Mouse (Mus musculus) kidney, embryonic 14.5 days (tissue): Measurements from ENCODE around the gene Rhoh. TPM values are rescaled to one million over a fixed set of nuclear protein-coding genes. Genes with fewer than 3 reads are reported as not detected.

Experiments used
- ATAC-seq: fragments of 200-750 bp; cut with Nextera tagmentation; 2 replicates; pipeline ENCODE4 v1.8.0; 2017; ENCODE audit warnings: moderate number of reproducible peaks, mild to moderate bottlenecking, moderate TSS enrichment, moderate library complexity; ENCODE audit not compliant: low FRiP score, low TSS enrichment
- H3K27ac ChIP-seq: fragments of 300-500 bp; sonication (generic); 2 replicates; pipeline ENCODE4 v1.5.1; 2014; ENCODE audit warnings: low read depth, mild to moderate bottlenecking, low read length, moderate library complexity, mixed read lengths
- H3K27me3 ChIP-seq: fragments of 300-500 bp; sonication (generic); 2 replicates; pipeline ENCODE4 v1.6.1; 2014; ENCODE audit warnings: mild to moderate bottlenecking, low read length; ENCODE audit not compliant: control insufficient read depth, insufficient read depth
- H3K36me3 ChIP-seq: fragments of 300-500 bp; sonication (generic); 2 replicates; pipeline ENCODE4 v1.6.1; 2014; ENCODE audit warnings: low read length, mixed read lengths; ENCODE audit not compliant: control insufficient read depth, insufficient read depth
- H3K4me1 ChIP-seq: fragments of 300-500 bp; sonication (generic); 2 replicates; pipeline ENCODE4 v1.6.1; 2014; ENCODE audit warnings: low read length, mixed read lengths; ENCODE audit not compliant: control insufficient read depth, insufficient read depth
- H3K4me2 ChIP-seq: fragments of 300-500 bp; sonication (generic); replicated peaks from 2 replicates; pipeline ENCODE4 v1.6.1; 2014; ENCODE audit warnings: low read depth, mild to moderate bottlenecking, low read length
- H3K4me3 ChIP-seq: fragments of 300-500 bp; sonication (generic); 2 replicates; pipeline ENCODE4 v1.5.1; 2014; ENCODE audit warnings: mild to moderate bottlenecking, low read length
- H3K9ac ChIP-seq: fragments of 300-500 bp; sonication (generic); 2 replicates; pipeline ENCODE4 v1.6.1; 2014; ENCODE audit warnings: low read depth, mild to moderate bottlenecking, low read length, moderate library complexity
- H3K9me3 ChIP-seq: fragments of 300-500 bp; sonication (generic); 2 replicates; pipeline ENCODE4 v1.6.1; 2016; ENCODE audit warnings: low read length; ENCODE audit not compliant: control insufficient read depth
- WGBS: fragments of 180-500 bp; shearing (Covaris S2); extraction: QIAGEN DNeasy Blood & Tissue Kit; methylation state at CpG from one replicate; pipeline ENCODE4 v1.1.7; 2014; 5-methylcytosine and 5-hydroxymethylcytosine counted together
- polyA plus RNA-seq: library from polyadenylated mRNA; unstranded; fragments of >200 nt; fragmentation: Nextera tagmentation; extraction: Ambion mirVana; gene quantifications from 2 replicates; pipeline ENCODE4 v1.2.1, GENCODE M21; 2014

Gene Rhoh
- polyA plus RNA-seq, 1 experiment from 2014 or later, result 0.57 TPM

GRCm38 (mm10) chr5:65919326-65919725 lies 58.3 kb downstream of the Rhoh start:
- H3K4me2 ChIP-seq, result no peak overlapping the region
- no peaks in the 10 kb centered on the region for H3K27me3 ChIP-seq
- H3K9me3 ChIP-seq, result no peaks in the 10 kb centered on the region
- 83% methylated on average over 12 of the region's 12 CpGs for WGBS
- no peak overlapping the region for H3K4me3 ChIP-seq
- H3K9ac ChIP-seq, result no peak overlapping the region
- no peaks in the 10 kb centered on the region for H3K36me3 ChIP-seq
- ATAC-seq, result no peak
- H3K4me1 ChIP-seq, result no peaks in the 10 kb centered on the region
- no peak overlapping the region for H3K27ac ChIP-seq

GRCm38 (mm10) chr5:65919904-65920303 lies 58.9 kb downstream of the Rhoh start:
- WGBS, result 97% methylated on average over 3 of the region's 3 CpGs
- H3K9me3 ChIP-seq, result no peaks in the 10 kb centered on the region
- no peaks in the 10 kb centered on the region for H3K4me1 ChIP-seq
- H3K27ac ChIP-seq, result no peak overlapping the region
- no peaks in the 10 kb centered on the region for H3K27me3 ChIP-seq
- no peak overlapping the region for H3K4me2 ChIP-seq
- no peak overlapping the region for H3K9ac ChIP-seq
- no peaks in the 10 kb centered on the region for H3K36me3 ChIP-seq
- ATAC-seq, result no peak
- no peak overlapping the region for H3K4me3 ChIP-seq

- Histone ChIP-seq H3K9me3 (no peaks in the 10 kb centered on the region), H3K4me1 (no peaks in the 10 kb centered on the region), H3K9ac (no peak overlapping the region), H3K4me2 (no peak overlapping the region), H3K36me3 (no peaks in the 10 kb centered on the region), H3K27ac (no peak overlapping the region), H3K4me3 (no peak overlapping the region), H3K27me3 (no peaks in the 10 kb centered on the region)
- 81% methylated on average over 12 of the region's 12 CpGs for WGBS
- no peak for ATAC-seq
These were observed 59.9 kb downstream of the Rhoh start for GRCm38 (mm10) chr5:65920701-65921426.

- 72% methylated on average over 9 of the region's 9 CpGs for WGBS
- no peak overlapping the region for H3K27ac ChIP-seq
- no peak overlapping the region for H3K9ac ChIP-seq
- no peak overlapping the region for H3K4me3 ChIP-seq
- no peak for ATAC-seq
- H3K9me3 ChIP-seq, result no peaks in the 10 kb centered on the region
- no peaks in the 10 kb centered on the region for H3K4me1 ChIP-seq
- H3K36me3 ChIP-seq, result no peaks in the 10 kb centered on the region
- H3K27me3 ChIP-seq, result no peaks in the 10 kb centered on the region
- no peak overlapping the region for H3K4me2 ChIP-seq
These were observed 60.6 kb downstream of the Rhoh start for GRCm38 (mm10) chr5:65921477-65922138.

GRCm38 (mm10) chr5:65926666-65927065 lies 65.7 kb downstream of the Rhoh start:
- no peak for ATAC-seq
- Histone ChIP-seq H3K4me3 (no peak overlapping the region), H3K27me3 (no peaks in the 10 kb centered on the region), H3K27ac (no peak overlapping the region), H3K4me1 (no peaks in the 10 kb centered on the region), H3K36me3 (no peaks in the 10 kb centered on the region), H3K9me3 (no peaks in the 10 kb centered on the region), H3K9ac (no peak overlapping the region), H3K4me2 (no peak overlapping the region)
- 86% methylated on average over 6 of the region's 6 CpGs for WGBS

- Histone ChIP-seq H3K27ac (no peak overlapping the region), H3K4me3 (no peak overlapping the region), H3K4me2 (no peak overlapping the region), H3K36me3 (no peaks in the 10 kb centered on the region), H3K4me1 (no peaks in the 10 kb centered on the region), H3K9me3 (no peaks in the 10 kb centered on the region), H3K27me3 (no peaks in the 10 kb centered on the region), H3K9ac (no peak overlapping the region)
- WGBS, result 52% methylated on average over 7 of the region's 7 CpGs
- ATAC-seq, result peak; percentile 46; the same call in 1 of the 2 replicates
These were observed 68.1 kb downstream of the Rhoh start for GRCm38 (mm10) chr5:65929162-65929561.

- 77% methylated on average over 4 of the region's 4 CpGs for WGBS
- H3K9me3 ChIP-seq, result no peaks in the 10 kb centered on the region
- no peaks in the 10 kb centered on the region for H3K4me1 ChIP-seq
- no peaks in the 10 kb centered on the region for H3K36me3 ChIP-seq
- no peak overlapping the region for H3K27ac ChIP-seq
- no peak overlapping the region for H3K4me3 ChIP-seq
- H3K27me3 ChIP-seq, result no peaks in the 10 kb centered on the region
- ATAC-seq, result no peak
- H3K9ac ChIP-seq, result no peak overlapping the region
- H3K4me2 ChIP-seq, result no peak overlapping the region
These were observed 69.2 kb downstream of the Rhoh start for GRCm38 (mm10) chr5:65930171-65930570.

GRCm38 (mm10) chr5:65933258-65933657 lies 72.2 kb downstream of the Rhoh start:
- Histone ChIP-seq H3K9me3 (no peaks in the 10 kb centered on the region), H3K4me2 (no peak overlapping the region), H3K4me1 (no peaks in the 10 kb centered on the region), H3K4me3 (no peak overlapping the region), H3K9ac (no peak overlapping the region), H3K36me3 (no peaks in the 10 kb centered on the region), H3K27ac (no peak overlapping the region), H3K27me3 (no peaks in the 10 kb centered on the region)
- no peak for ATAC-seq
- 82% methylated on average over 4 of the region's 4 CpGs for WGBS

GRCm38 (mm10) chr5:65933764-65934163 lies 72.8 kb downstream of the Rhoh start:
- Histone ChIP-seq H3K27me3 (no peaks in the 10 kb centered on the region), H3K9ac (no peak overlapping the region), H3K4me2 (no peak overlapping the region), H3K27ac (no peak overlapping the region), H3K36me3 (no peaks in the 10 kb centered on the region), H3K9me3 (no peaks in the 10 kb centered on the region), H3K4me3 (no peak overlapping the region), H3K4me1 (no peaks in the 10 kb centered on the region)
- no peak for ATAC-seq
- WGBS, result 85% methylated on average over 2 of the region's 2 CpGs
